Mouse (Mus musculus) lung, adult 2 months (tissue): ENCODE measurements around the gene Tuba1b.

Experiments used
- CTCF ChIP-seq: fragments of 200-500 bp; IDR thresholded peaks from 2 replicates; pipeline ENCODE4 v1.5.1; 2011; ENCODE audit warnings: mild to moderate bottlenecking, low read length, control low read depth; ENCODE audit not compliant: insufficient read depth
- POLR2A ChIP-seq: fragments of 200-500 bp; IDR thresholded peaks from 2 replicates; pipeline ENCODE4 v1.6.1; 2011; ENCODE audit warnings: low read depth, mild to moderate bottlenecking, control low read depth, low read length, borderline replicate concordance; ENCODE audit errors: extremely low read depth

- TF ChIP-seq POLR2A = no peak
- no peak for TF ChIP-seq CTCF
Measured at GRCm38 (mm10) chr15:98956000-98956399, 21.6 kb upstream of the Tuba1b start.
